Mouse (Mus musculus) embryonic fibroblast, embryonic 13.5 days (primary cell): ENCODE data around the gene Tmem108.

ENCODE experiments used
- CTCF ChIP-seq: IDR thresholded peaks from 2 replicates; pipeline ENCODE4 v1.5.1; 2011; ENCODE audit warnings: mild to moderate bottlenecking, control low read depth, low read length, moderate library complexity, borderline replicate concordance; ENCODE audit not compliant: insufficient read depth
- POLR2A ChIP-seq: IDR thresholded peaks from 2 replicates; pipeline ENCODE4 v1.6.1; 2011; ENCODE audit warnings: low read depth, mild to moderate bottlenecking, control low read depth, low read length, moderate library complexity

DNA sequence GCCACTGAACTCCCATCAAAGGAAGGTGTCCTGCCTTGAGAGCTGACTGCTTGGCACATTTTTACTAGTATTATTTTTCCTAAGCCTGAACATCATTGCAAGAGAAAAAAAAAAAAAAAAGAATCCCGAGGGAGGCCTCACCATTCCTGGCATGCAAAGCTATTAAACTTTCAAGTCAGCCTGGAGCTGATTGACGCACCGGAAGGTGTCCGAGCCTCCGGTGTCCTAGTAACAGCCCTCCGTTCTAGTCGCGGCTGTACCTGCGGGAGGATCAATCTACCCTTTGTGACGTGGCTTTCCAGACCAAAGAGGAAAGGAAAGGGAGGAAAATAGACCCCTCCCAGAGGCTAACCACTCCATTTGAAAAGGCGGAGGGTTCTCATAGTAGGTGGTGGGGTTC lies 289.9 kb downstream of the Tmem108 start:
- TF ChIP-seq POLR2A (no peak), CTCF (no peak)
